Mouse (Mus musculus): ENCODE data around the gene Mogat1.
"Not testable (repeated sequence)": the region's sequence is repeated elsewhere in the genome, so short reads cannot be mapped to it uniquely, and the experiment has no call there.

Gene Mogat1

GRCm38 (mm10) chr1:78536310-78537164 is 25.7 kb downstream of the Mogat1 start:
- peak; percentile 49 to 60 for DNase-seq (ENCODE audit: low spot score in 2 of 2)

GRCm38 (mm10) chr1:78537494-78538010 is 26.8 kb downstream of the Mogat1 start:
- DNase-seq (ENCODE audit: low spot score in 2 of 2), result peak; percentile 5 to 6

- DNase-seq (ENCODE audit: low spot score in 2 of 2), result no peak
Observed at GRCm38 (mm10) chr1:78538396-78538795, 27.6 kb downstream of the Mogat1 start.

- no peak for DNase-seq (ENCODE audit: low spot score in 2 of 2)
Observed at GRCm38 (mm10) chr1:78539166-78539565, 28.4 kb downstream of the Mogat1 start.

GRCm38 (mm10) chr1:78543631-78544030 is 32.8 kb downstream of the Mogat1 start:
- not testable (repeated sequence) for DNase-seq (ENCODE audit: low spot score in 2 of 2)

GRCm38 (mm10) chr1:78546258-78546657 is 35.5 kb downstream of the Mogat1 start:
- DNase-seq (ENCODE audit: low spot score in 2 of 2), result no peak

- no peak for DNase-seq (ENCODE audit: low spot score in 2 of 2)
Observed at GRCm38 (mm10) chr1:78548961-78549360, 38.2 kb downstream of the Mogat1 start.

GRCm38 (mm10) chr1:78554012-78554666 is 43.3 kb downstream of the Mogat1 start:
- no peak for DNase-seq (ENCODE audit: low spot score in 2 of 2)

GRCm38 (mm10) chr1:78566963-78567362 is 56.2 kb downstream of the Mogat1 start:
- no peak for DNase-seq (ENCODE audit: low spot score in 2 of 2)

GRCm38 (mm10) chr1:78567421-78567820 is 56.6 kb downstream of the Mogat1 start:
- no peak for DNase-seq (ENCODE audit: low spot score in 2 of 2)

- no peak for DNase-seq (ENCODE audit: low spot score in 2 of 2)
Observed at GRCm38 (mm10) chr1:78567834-78568507, 57.2 kb downstream of the Mogat1 start.

GRCm38 (mm10) chr1:78569617-78570016 is 58.8 kb downstream of the Mogat1 start:
- DNase-seq (ENCODE audit: low spot score in 2 of 2), result no peak

GRCm38 (mm10) chr1:78585080-78585479 is 74.3 kb downstream of the Mogat1 start:
- no peak for DNase-seq (ENCODE audit: low spot score in 2 of 2)

GRCm38 (mm10) chr1:78586986-78587385 is 76.2 kb downstream of the Mogat1 start:
- DNase-seq (ENCODE audit: low spot score in 2 of 2), result no peak
